Mouse (Mus musculus) liver, adult 2 months (tissue): ENCODE results near the gene Adam19.

Experiments
- CTCF ChIP-seq: fragments of 200-500 bp; IDR thresholded peaks from 2 replicates; pipeline ENCODE4 v1.5.1; 2011; ENCODE audit warnings: low read depth, low read length, control low read depth
- POLR2A ChIP-seq: fragments of 200-500 bp; IDR thresholded peaks from 2 replicates; pipeline ENCODE4 v1.6.1; 2011; ENCODE audit warnings: low read length, control low read depth; ENCODE audit not compliant: insufficient read depth; ENCODE audit errors: extremely low read depth

- TF ChIP-seq CTCF (no peak), POLR2A (no peak)
Measured at GRCm38 (mm10) chr11:46060651-46061020, 4.8 kb downstream of the Adam19 start.
